Mouse (Mus musculus) yolk sac, embryonic 10.5 days (tissue): ENCODE data around the gene Sult1a1.
"Not testable (repeated sequence)": the region's sequence is repeated elsewhere in the genome, so short reads cannot be mapped to it uniquely, and the experiment has no call there.

Experiments used
- DNase-seq: peaks from one replicate; pipeline ENCODE4 v3.0.0-alpha.2; 2017; ENCODE audit warnings: low spot score

Sult1a1 gene

DNA sequence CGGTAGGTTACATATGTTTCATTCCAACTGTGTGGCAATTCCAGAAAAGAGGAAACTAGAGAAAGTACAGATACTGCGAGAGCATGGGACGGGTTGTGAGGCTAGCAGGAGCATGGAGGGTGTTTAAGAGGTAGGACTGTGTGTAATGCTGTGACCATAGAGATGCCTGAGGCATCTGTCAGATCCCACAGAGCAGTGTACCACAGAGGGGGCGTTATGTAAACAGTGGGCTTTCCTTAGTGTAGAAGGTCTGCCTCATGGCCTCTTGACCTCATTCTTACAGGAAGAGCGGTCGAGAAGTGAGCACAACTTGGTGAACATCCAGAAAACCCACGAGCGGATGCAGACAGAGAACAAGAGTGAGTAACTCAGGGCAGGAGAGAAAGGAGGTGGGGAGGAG lies 12.6 kb downstream of the Sult1a1 start:
- peak; percentile 30 for DNase-seq

DNA sequence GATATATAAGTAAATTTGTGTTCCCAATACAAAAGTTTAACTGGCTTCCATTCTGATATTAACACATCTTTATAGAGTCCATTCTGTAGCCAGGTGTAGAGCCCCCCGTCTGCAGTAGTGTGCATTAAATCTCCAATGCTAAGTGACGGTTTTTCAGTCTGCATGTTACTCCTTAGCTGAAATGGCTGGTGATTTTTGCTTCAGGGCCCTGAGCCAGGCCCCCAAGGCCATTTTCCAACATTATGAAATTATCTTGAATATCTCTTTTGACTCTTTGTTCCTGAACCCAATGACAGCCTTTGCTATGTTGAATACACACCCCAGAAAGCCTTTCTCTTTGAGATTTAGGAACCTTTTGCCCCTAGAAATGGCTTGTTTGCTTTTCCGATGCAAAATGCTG lies 16.5 kb downstream of the Sult1a1 start:
- DNase-seq, result no peak

DNA sequence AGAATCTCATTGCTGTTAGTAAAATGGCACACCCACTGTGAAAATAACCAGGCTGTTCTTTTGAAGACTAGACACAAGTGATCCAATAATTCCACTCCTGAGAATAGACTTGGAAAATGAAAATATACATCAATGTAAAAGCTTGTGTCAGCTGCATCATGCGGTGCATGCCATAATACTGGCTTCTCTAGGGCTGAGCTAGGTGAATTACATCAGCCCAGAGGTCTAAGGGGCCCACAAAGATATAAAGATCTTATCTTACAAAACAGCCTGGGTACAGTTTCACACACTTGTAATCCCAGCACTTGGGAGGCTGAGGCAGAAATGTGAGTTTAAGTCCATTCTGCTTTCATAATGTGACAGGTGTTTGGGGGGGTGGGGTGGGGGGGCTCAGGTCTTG lies 18.7 kb downstream of the Sult1a1 start:
- DNase-seq, result no peak

DNA sequence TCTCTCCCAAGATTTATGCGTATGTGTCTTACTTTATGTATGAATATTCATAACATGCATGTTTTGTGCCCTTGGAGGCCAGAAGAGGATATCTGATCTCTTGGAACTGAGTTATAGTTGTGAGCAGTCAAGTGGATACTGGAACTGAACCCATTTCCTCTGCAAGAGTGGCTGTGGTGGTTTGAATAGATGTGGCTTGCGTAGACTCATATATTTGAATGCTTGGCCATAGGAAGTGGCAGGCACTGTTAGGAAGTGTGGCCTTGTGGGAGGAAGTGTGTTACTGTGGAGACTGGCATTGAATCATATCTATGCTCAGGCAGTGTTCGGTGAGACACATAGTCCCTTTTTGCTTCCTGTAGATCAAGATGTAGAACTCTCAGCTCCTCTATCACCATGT lies 20.5 kb downstream of the Sult1a1 start:
- DNase-seq, result no peak

DNA sequence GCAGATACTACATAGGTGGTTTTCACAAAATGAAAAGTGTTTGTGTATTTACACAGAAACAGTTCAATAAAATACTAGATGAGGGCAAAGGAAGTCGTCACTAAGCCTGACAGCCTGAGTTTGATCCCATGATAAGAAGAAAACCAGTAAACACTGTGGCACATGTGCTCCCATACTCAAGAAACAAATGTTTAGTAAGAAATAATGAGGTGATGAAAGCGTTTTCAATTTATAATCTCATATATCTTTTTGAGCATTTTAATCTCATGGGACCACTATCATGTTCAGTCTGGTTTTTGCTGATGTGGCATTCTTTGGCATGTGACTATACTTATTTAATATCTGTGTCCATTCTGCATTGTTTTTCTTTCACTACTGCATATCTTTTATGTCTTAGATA lies 22.2 kb downstream of the Sult1a1 start:
- no peak for DNase-seq

DNA sequence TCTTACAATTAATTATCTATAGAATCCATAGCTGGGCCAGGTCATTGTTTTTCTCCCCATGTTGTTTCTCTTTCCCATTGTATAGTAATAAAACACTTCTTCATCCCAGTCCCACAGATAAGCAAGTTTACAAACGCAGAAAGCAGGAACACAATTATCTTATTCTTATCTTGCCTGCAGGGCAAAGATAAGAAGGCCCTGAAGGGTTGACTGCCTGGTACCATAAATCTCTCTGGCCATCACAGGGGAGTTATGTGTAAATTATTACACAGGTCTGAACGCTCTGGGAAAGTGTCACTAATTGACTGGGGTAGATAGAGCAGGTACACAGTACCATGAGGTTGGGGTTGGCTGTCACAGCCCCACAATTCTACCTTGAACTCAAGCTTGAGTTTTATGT lies 25.4 kb downstream of the Sult1a1 start:
- no peak for DNase-seq

DNA sequence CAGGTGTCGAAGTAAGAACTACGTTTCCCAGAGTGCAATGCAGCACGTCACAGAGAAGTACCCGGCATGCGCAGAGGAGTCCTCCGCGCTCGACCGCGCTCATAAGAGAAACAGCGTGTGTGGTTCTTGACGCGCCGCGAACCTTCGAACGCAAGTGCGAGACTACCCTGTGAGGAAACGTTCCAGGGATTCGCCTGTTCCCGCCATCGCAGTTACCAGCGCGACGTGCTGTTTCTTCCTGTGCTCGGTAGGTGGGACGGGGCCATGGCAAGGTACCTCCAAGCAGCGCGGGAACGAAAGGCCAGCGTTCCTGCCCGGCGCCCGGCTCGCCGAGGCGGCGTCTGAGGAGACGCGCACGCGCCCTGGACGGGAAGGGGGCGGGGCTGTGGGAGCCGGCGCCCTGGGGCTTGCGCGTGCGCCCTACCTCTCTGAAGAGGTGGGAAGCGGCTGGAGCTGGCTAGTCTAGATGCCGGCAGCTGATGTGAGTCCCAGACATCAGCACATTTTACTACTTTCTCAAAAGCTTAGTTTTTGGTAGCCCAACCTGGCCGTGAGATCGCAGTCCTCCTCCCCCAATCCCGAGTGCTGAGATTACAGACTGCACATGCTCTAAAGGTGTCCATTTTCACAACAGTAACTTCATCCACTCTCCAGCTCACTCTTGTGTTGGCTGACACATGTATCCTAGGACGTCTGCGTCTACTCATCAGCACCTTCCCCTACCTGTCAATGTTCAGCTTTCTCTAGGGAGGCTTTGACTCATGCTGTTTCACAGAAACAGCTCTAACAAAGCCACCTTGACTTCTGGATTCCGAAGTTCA lies 26.8 kb downstream of the Sult1a1 start, which contains the start of gene Sgf29:
Sgf29 (plus strand) TSS at position 79 of the 821 bp plus-strand sequence.
- DNase-seq, result peak; percentile 94

DNA sequence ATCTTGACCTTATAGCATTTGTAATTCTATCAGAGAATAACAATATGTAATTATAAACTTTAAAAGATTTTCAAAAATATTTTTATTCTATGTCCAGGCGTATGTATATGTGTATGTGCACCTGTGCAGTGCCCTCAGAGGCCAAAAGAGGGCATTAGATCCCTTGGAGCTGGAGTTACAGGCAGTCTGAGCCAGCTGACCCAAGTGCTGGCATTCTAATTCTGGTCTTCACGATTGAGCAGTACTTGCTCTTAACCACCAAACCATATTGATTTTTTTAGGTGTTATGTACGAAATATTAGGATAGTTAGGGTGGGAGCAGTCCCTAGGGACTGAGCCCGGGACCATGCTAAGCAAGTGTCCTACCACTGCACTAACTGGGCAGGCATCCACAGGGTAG lies 27.7 kb downstream of the Sult1a1 start:
- DNase-seq, result no peak

DNA sequence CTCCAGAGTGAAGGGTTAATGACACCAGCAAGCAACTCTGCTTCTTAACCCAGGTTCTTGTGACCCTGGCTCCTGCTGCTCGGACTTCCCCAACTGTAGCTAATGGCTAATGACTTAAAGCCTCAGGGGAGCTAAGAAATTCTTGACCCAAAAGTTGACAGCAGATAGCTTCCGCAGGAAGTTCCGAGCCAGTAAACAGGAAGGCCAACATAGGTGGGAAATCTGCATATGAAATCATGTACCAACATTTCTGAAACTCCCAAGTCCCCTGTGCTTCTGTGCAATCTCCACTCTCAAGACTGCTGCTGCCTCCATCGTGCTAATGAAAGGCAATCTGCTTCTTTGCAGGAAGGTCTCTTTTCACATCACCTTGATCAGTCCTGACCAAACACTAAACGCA lies 30.5 kb downstream of the Sult1a1 start:
- DNase-seq, result no peak

DNA sequence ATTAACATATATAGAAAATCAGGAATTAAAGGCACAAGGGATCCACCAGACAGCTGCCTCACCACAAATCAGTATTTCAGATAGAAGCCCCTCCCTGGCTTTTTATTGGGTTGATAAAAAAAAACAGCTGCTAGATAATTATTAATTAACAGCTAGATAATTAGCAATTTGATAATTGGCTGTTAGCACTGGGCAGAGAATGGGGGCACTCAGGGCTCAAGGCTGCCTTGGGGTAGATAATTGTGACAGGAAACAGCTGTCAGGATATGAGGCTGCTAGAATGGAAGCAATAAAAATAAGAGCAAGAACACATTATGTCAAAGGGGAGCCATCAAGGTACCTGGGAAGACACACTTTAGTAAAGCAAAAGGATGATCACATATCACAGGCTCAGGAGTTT lies 31.3 kb downstream of the Sult1a1 start:
- no peak for DNase-seq

DNA sequence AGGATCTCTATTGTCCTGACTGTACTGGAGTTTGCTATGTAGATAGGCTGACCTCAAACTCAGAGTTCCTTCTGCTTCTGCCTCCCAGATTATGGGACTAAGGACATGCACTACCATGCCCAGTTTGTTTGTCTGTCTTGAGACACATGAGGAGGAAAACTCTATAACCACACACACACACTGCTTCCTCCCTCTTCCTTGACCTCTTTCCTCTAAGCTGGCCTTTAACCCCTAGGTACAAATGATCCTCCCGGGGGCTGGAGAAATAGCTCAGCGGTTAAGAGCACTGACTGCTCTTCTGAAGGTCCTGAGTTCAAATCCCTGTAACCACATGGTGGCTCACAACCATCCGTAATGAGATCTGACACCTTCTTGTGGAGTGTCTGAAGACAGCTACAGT lies 31.9 kb downstream of the Sult1a1 start:
- no peak for DNase-seq

DNA sequence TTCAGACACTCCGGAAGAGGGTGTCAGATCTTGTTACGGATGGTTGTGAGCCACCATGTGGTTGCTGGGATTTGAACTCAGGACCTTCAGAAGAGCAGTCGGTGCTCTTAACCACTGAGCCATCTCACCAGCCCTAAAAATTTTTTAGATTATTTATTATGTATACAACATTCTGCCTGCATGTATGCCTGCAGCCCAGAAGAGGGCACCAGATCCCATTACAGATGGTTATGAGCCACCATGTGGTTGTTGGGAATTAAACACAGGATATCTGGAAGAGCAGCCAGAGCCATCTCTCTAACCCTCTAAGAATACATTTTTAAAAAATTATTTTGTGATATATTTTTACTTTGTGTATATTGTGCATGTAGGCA lies 33.0 kb downstream of the Sult1a1 start:
- DNase-seq, result not testable (repeated sequence)

DNA sequence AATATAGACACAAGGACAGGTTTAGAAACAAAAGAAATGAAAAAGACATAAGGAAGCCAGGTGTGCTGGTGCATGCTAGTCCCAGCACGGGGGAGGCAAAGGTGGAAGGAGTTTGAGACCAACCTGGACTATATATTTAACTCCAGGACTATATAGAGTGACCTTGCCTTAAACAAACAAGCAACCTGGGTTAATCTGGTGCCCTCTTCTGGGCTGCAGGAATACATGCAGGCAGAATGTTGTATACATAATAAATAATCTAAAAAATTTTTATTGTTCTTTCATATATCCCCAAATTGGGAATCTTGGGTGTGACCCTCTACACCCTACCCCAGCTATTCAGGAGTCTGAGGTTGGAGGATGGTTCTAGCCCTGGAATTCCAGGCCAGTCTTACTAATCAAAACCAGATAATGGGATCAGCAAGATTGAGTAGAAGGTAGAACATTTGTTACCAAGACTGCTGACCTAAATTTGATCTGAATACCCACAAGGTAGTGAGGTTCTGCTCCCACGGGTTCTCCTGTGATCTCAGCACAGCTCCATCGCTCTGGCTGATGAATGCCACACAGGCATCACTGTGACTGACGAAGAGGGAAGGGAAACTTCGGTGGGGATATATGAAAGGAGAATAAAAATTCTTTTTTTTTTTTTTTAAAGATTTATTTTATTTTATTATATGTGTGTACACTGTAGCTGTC lies 33.5 kb downstream of the Sult1a1 start:
- DNase-seq, result no peak

DNA sequence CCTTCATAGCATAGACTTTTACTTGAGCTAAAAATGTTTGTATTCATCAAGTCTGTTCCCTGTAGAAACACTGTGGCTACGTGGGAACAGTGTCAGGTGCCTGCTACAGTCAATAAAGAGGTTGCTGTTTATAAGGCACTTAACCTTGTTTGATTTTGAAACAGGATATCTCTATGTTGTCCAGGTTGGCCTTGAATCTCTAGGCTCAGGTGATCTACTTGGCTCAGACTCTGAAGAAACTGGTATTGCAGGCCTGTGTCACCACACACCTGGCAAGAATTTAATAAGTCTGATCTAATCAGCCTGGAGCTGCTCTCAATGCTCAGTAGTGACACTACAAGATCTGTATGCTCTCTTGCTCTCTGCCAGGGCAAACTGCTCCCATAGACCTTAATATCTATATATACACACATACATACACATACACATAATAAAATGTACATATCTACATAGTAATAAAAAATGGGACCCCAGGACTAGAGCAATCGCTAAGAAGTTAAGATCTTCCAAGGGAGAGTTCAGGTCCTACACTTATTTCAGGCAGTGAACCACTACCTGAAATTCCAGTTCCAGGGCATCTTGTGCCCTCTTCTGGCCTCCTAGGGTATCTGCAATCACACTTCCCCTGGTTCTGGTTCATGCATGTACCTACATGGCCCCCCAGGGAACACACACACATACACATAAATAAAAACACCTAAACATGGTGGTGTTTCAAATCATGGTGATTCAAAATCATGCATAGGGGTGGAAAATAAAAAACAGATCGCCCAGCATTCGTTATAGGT lies 39.3 kb downstream of the Sult1a1 start:
- DNase-seq, result peak; percentile 46

DNA sequence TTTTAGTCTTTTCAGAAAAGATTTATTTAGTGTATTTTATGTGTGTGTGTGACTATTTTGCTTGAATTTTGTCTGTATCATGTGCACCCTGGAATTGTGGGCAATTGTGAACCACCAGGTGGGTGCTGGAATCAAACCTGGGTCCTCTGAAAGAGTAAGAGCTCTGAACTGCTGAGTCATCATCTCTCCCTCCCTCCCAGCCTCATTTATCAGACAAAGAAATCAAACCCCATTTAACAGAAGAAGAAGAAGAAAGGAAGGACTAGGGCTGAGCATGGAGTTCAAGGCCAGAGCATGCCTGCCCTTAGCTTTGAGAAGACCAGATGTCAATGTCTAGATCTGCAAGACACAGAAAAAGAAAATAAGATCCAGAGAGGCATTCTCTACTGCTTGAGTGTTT lies 40.9 kb downstream of the Sult1a1 start:
- DNase-seq, result no peak

DNA sequence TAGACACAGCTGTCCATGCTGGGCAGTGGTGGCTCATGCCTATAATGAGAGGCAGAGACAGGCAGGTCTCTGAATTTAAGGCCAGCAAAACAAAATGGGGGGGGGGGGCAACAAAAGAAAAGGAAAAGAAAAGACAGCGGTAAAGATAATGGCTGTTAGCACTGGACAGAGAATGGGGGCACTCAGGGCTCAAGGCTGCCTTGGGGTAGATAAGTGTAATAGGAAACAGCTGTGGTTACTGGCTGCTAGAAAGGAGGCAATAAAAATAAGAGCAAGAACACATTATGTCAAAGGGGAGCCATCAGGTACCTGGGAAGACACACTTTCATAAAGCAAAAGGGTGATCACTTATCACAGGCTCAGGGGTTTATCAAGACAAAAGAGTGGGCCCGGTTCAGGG lies 43.8 kb downstream of the Sult1a1 start:
- DNase-seq, result no peak

DNA sequence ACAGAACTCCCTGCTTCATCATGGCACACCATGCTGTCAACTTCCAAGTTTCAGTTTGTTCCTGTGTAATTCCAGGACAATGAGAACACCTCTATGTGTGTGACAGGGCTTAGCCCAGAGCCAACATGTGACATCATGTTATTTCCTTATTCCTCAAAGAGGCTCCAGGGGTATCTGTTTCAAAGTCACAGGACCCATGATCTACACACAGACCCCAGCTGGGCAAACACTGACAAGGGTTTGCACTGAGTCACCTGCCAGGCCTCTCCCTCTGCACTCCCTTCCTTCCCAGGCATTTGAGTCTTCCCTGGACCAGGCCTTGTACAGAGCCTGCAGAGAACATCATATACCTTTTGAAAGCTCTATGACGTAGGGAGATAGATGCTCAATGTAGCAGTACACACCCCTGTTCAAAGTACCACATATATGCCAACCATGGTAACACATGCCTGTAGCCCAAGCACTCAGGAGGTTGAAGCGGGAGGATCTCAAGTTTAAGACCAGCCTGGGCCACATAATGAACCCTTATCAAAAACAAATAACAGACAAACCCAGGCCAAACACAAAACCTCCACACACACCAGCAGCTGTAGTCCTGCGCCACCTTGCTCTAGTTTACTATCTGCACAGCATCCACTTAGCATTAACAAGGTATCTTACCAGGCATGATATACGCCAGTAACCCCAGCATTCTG lies 45.3 kb downstream of the Sult1a1 start, which contains the start of gene Nupr1:
Nupr1 (minus strand) TSS at position 38 of the 695 bp plus-strand sequence.
- no peak for DNase-seq

DNA sequence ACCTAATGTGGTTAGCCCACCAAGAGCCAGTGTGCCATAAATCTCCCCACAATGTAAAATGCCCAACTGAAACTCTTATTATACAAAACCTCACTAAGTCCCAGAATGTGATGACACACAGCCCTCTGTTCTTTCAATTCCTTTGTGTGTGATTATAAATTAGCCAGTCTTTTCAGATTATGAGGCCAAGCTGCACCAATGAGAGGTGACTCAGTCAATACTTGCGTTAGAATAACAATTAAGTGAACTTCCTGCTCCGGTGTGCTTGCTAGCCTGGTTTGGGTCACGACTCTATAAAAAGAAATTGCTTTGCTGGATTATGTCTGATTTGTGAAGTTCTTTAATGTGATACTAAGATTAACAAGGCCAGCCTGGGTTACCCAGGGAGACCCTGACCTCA lies 46.3 kb downstream of the Sult1a1 start:
- DNase-seq, result no peak

DNA sequence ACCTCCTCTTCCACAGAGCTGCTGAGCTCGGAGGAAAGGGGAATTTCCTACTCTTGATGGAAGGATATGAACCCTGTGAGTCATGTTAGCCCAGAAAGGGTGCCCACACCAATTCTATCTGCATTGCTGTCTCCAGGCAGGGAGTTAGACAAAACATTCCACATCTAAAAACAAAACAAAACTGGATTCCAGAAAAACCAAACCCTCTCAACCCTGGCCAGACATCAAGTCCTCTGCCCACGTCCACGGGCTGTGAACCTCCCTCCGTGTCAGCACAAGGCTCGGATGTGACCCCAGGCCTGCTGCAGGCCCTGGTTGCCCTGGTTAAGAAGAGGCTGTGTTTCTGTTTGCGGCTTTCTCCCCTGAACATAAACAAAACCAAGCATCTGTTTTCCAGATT lies 48.1 kb downstream of the Sult1a1 start:
- DNase-seq, result peak; percentile 41

DNA sequence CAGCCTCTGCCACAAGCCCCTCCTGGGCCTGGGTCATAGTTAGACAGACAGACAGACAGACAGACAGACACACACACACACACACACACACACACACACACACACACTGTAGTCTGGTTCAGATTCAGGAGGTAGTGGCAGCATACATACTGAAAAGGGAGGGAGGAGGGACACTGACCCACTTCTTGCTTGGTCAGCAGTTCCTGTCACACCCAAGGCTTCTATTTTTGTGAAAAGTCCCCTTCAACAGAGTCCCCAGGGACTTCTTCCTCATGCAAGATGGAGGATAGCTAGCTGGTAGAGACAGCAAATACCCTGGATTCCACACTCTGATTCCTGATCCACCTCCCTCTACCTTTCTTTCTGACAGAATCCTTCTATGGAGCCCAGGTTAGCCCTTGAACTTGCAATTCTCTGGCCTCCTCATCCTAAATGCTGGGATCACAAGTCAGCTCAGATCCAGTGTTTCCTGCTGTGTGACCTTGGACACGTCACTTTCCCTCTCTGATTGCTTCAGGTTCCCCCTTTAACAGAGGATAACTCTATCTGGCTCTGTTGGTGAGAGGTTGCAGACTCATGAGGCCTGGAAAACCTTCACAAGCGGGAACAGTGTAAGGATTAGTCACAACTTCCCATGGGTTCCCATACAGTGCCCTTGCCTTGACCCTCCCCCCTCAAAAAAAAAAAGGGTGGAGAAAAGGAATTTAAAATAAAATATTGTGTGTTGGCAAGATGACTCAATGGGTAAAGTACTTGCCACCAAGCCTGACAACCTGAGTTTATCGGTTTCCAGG lies 50.2 kb downstream of the Sult1a1 start:
- no peak for DNase-seq

DNA sequence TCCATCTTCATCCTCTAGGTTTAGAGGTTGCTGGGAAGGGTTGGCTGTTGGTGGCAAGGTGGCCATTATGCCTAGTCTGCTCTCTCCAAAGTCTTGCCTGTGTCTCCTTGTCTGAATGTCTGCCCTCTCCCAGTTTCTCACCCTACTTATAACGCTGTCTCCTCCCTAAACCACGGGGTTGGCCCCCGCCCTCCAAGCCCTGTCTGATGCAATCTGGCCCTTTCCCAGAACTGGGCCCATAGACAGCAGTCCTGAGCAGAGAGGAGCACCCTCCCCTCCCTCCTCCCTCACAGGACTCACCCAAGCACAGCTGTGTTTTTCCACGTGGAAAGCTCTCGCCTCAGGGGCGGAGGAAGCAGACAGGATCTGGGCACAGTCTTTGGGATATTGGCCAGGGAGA lies 50.9 kb downstream of the Sult1a1 start:
- no peak for DNase-seq
